Mouse (Mus musculus): ENCODE data around the gene Ttc30a1.

The Ttc30a1 gene

GRCm38 (mm10) chr2:75981440-75982081 is at the start of gene Ttc30a1:
Ttc30a1 (minus strand) TSS chr2:75981967.
- peak in 1 of 2 experiments; percentile 65 for DNase-seq (ENCODE audit: low spot score in 2 of 2)

- DNase-seq (ENCODE audit: low spot score in 2 of 2), result no peak
These were observed 48.3 kb upstream of the Ttc30a1 start for GRCm38 (mm10) chr2:76030080-76030479.

- no peak for DNase-seq (ENCODE audit: low spot score in 2 of 2)
These were observed 47.5 kb upstream of the Ttc30a1 start for GRCm38 (mm10) chr2:76029081-76029901.

- no peak for DNase-seq (ENCODE audit: low spot score in 2 of 2)
These were observed 35.1 kb upstream of the Ttc30a1 start for GRCm38 (mm10) chr2:76016890-76017289.

- DNase-seq (ENCODE audit: low spot score in 2 of 2), result no peak
These were observed 34.4 kb upstream of the Ttc30a1 start for GRCm38 (mm10) chr2:76016136-76016535.

- DNase-seq (ENCODE audit: low spot score in 2 of 2), result no peak
These were observed 33.7 kb upstream of the Ttc30a1 start for GRCm38 (mm10) chr2:76015460-76015859.

- DNase-seq (ENCODE audit: low spot score in 2 of 2), result no peak
These were observed 32.9 kb upstream of the Ttc30a1 start for GRCm38 (mm10) chr2:76014659-76015058.

- DNase-seq (ENCODE audit: low spot score in 2 of 2), result no peak
These were observed 24.4 kb upstream of the Ttc30a1 start for GRCm38 (mm10) chr2:76006194-76006593.

GRCm38 (mm10) chr2:76002899-76003298 is 21.1 kb upstream of the Ttc30a1 start:
- no peak for DNase-seq (ENCODE audit: low spot score in 2 of 2)

- DNase-seq (ENCODE audit: low spot score in 2 of 2), result peak; percentile 26 to 77
These were observed 19.6 kb upstream of the Ttc30a1 start for GRCm38 (mm10) chr2:76001392-76001791.

- no peak for DNase-seq (ENCODE audit: low spot score in 2 of 2)
These were observed 17.9 kb upstream of the Ttc30a1 start for GRCm38 (mm10) chr2:75999636-76000035.

- DNase-seq (ENCODE audit: low spot score in 2 of 2), result no peak
These were observed 16.9 kb upstream of the Ttc30a1 start for GRCm38 (mm10) chr2:75998692-75999091.

GRCm38 (mm10) chr2:75997726-75998125 is 16.0 kb upstream of the Ttc30a1 start:
- no peak for DNase-seq (ENCODE audit: low spot score in 2 of 2)

GRCm38 (mm10) chr2:75994841-75995240 is 13.1 kb upstream of the Ttc30a1 start:
- no peak for DNase-seq (ENCODE audit: low spot score in 2 of 2)

- DNase-seq (ENCODE audit: low spot score in 2 of 2), result no peak
These were observed 9.9 kb upstream of the Ttc30a1 start for GRCm38 (mm10) chr2:75991581-75992205.

- DNase-seq (ENCODE audit: low spot score in 2 of 2), result peak; percentile 45 to 75
These were observed 9.2 kb upstream of the Ttc30a1 start for GRCm38 (mm10) chr2:75990885-75991539.

- no peak for DNase-seq (ENCODE audit: low spot score in 2 of 2)
These were observed 7.9 kb upstream of the Ttc30a1 start for GRCm38 (mm10) chr2:75989694-75990093.

GRCm38 (mm10) chr2:75988779-75989363 is 7.1 kb upstream of the Ttc30a1 start:
- DNase-seq (ENCODE audit: low spot score in 2 of 2), result no peak

GRCm38 (mm10) chr2:75988378-75988777 is 6.6 kb upstream of the Ttc30a1 start:
- DNase-seq (ENCODE audit: low spot score in 2 of 2), result no peak

GRCm38 (mm10) chr2:75987739-75988138 is 6.0 kb upstream of the Ttc30a1 start:
- DNase-seq (ENCODE audit: low spot score in 2 of 2), result no peak

GRCm38 (mm10) chr2:75985124-75985523 is 3.4 kb upstream of the Ttc30a1 start:
- DNase-seq (ENCODE audit: low spot score in 2 of 2), result peak in 1 of 2 experiments; percentile 38

GRCm38 (mm10) chr2:75983847-75984246 is 2.1 kb upstream of the Ttc30a1 start:
- DNase-seq (ENCODE audit: low spot score in 2 of 2), result no peak
